Mouse (Mus musculus) forebrain, postnatal 0 days (tissue): ENCODE data around the gene Kank4. TPM values are rescaled to one million over a fixed set of nuclear protein-coding genes. Genes with fewer than 3 reads are reported as not detected.
A peak's percentile ranks its signal among the peaks of the same experiment; 100 is the strongest.
"Not testable (repeated sequence)": the region's sequence is repeated elsewhere in the genome, so short reads cannot be mapped to it uniquely, and the experiment has no call there.

ENCODE experiments used
- ATAC-seq: fragments of 200-750 bp; cut with Nextera tagmentation; 2 replicates; pipeline ENCODE4 v1.8.0; 2017; ENCODE audit warnings: mild to moderate bottlenecking, moderate library complexity
- DNase-seq: peaks from one replicate; pipeline ENCODE4 v3.0.0-alpha.2; 2015
- H3K27ac ChIP-seq: fragments of 300-500 bp; sonication (generic); 2 replicates; pipeline ENCODE4 v1.5.1; 2014; ENCODE audit warnings: low read depth, mild to moderate bottlenecking, antibody characterized with exemption, low read length, moderate library complexity, mixed read lengths
- H3K27me3 ChIP-seq: fragments of 300-500 bp; sonication (generic); 2 replicates; pipeline ENCODE4 v1.6.1; 2014; ENCODE audit warnings: mild to moderate bottlenecking, low read length, mixed read lengths; ENCODE audit not compliant: insufficient read depth
- H3K36me3 ChIP-seq: fragments of 300-500 bp; sonication (generic); 2 replicates; pipeline ENCODE4 v1.6.1; 2014; ENCODE audit warnings: mild to moderate bottlenecking, moderate library complexity; ENCODE audit not compliant: insufficient read depth
- H3K4me1 ChIP-seq: fragments of 300-500 bp; sonication (generic); 2 replicates; pipeline ENCODE4 v1.6.1; 2014; ENCODE audit warnings: antibody characterized with exemption; ENCODE audit not compliant: insufficient read depth
- H3K4me2 ChIP-seq: fragments of 300-500 bp; sonication (generic); 2 replicates; pipeline ENCODE4 v1.6.1; 2014; ENCODE audit warnings: low read depth, mild to moderate bottlenecking, moderate library complexity
- H3K4me3 ChIP-seq: fragments of 300-500 bp; sonication (generic); 2 replicates; pipeline ENCODE4 v1.5.1; 2014; ENCODE audit warnings: low read depth, low read length, mixed read lengths
- H3K9ac ChIP-seq: fragments of 300-500 bp; sonication (generic); 2 replicates; pipeline ENCODE4 v1.6.1; 2014; ENCODE audit warnings: mild to moderate bottlenecking
- H3K9me3 ChIP-seq: fragments of 300-500 bp; sonication (generic); 2 replicates; pipeline ENCODE4 v1.6.1; 2016; ENCODE audit warnings: low read length
- CTCF ChIP-seq: sonication (generic); IDR thresholded peaks from 2 replicates; pipeline ENCODE4 v1.5.1; 2016; ENCODE audit warnings: antibody characterized with exemption, control low read depth, low read depth
- WGBS: fragments of 180-500 bp; shearing (Covaris S2); extraction: QIAGEN DNeasy Blood & Tissue Kit; methylation state at CpG from one replicate; pipeline ENCODE4 v1.1.7; 2014; 5-methylcytosine and 5-hydroxymethylcytosine counted together
- polyA plus RNA-seq: library from polyadenylated mRNA; unstranded; fragments of >200 nt; fragmentation: Nextera tagmentation; extraction: Ambion mirVana; gene quantifications from 2 replicates; pipeline ENCODE4 v1.2.1, GENCODE M21; 2015
- total RNA-seq: library from RNA; depleted of rRNA; stranded (reverse); fragments of >200 nt; gene quantifications from 2 replicates; pipeline ENCODE4 v1.2.3, GENCODE M21; 2014

Kank4 gene
- total and polyA plus RNA-seq, 2 experiments from 2014 or later, result 0.17 to 1.9 TPM

GRCm38 (mm10) chr4:98843906-98844597 lies 26.7 kb upstream of the Kank4 start:
- WGBS, result 88% methylated on average over 7 of the region's 7 CpGs

DNA sequence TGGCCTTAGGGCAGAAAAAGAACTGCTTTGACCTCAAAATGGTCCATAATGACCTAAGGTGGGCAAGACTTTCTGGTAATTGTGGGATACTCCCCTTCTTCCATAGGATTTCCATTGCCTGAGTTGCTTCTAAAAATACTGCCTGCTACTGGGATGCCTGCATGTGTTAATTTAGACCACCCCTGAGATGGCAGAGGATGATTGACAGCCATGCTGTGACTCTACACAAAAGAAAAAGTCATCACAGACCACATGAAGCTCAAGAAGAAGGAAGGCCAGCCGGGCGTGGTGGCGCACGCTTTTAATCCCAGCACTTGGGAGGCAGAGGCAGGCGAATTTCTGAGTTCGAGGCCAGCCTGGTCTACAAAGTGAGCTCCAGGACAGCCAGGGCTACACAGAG lies 23.9 kb upstream of the Kank4 start:
- H3K27ac ChIP-seq, H3K9ac ChIP-seq, H3K4me1 ChIP-seq, H3K36me3 ChIP-seq, H3K27me3 ChIP-seq, ATAC-seq, H3K9me3 ChIP-seq, H3K4me3 ChIP-seq, DNase-seq, H3K4me2 ChIP-seq: not testable (repeated sequence)
- 82% methylated on average over 6 of the region's 6 CpGs for WGBS

More at GRCm38 (mm10) chr4:98843906-98844597, 26.7 kb upstream of the Kank4 start:
- Histone ChIP-seq H3K9ac (no peak overlapping the region), H3K4me2 (no peak overlapping the region), H3K4me3 (no peak overlapping the region), H3K4me1 (no peaks in the 10 kb centered on the region), H3K27ac (no peak overlapping the region), H3K27me3 (no peaks in the 10 kb centered on the region), H3K9me3 (no peaks in the 10 kb centered on the region), H3K36me3 (no peaks in the 10 kb centered on the region)
- TF ChIP-seq CTCF, result no peak
- DNase-seq, result no peak
- ATAC-seq, result no peak

GRCm38 (mm10) chr4:98840526-98840925 lies 23.2 kb upstream of the Kank4 start:
- no peaks in the 10 kb centered on the region for H3K4me1 ChIP-seq
- no peak overlapping the region for H3K9ac ChIP-seq
- DNase-seq (no peak), ATAC-seq (peak; percentile 34; the same call in 1 of the 2 replicates)
- WGBS, result 13% methylated on average over 6 of the region's 6 CpGs
- H3K27me3 ChIP-seq, result no peaks in the 10 kb centered on the region
- H3K4me3 ChIP-seq, result no peak overlapping the region
- no peaks in the 10 kb centered on the region for H3K9me3 ChIP-seq
- no peaks in the 10 kb centered on the region for H3K36me3 ChIP-seq
- no peak overlapping the region for H3K27ac ChIP-seq
- no peak for TF ChIP-seq CTCF
- H3K4me2 ChIP-seq, result no peak overlapping the region

DNA sequence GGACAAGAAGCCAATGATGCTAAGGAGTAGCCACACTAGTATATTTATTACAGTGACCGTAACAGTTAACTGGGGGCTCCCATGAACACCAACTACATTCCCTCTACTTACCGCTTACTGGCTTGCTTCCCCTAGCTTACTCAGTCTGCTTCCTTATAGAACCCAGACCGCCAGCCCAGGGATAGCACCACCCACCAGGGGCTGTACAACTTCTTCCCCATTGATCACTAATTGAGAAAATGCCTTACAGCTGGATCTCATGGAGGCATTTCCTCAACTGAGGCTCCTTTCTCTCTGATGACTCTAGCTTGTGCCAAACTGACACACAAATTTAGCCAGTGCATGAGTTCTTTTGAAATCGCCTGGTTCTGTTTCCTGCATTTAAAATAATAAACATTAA lies 21.6 kb upstream of the Kank4 start:
- ATAC-seq, result no peak
- Histone ChIP-seq H3K27ac (no peak overlapping the region), H3K4me3 (no peak overlapping the region), H3K9ac (no peak overlapping the region), H3K27me3 (no peaks in the 10 kb centered on the region), H3K9me3 (no peaks in the 10 kb centered on the region), H3K4me1 (no peaks in the 10 kb centered on the region), H3K4me2 (no peak overlapping the region), H3K36me3 (no peaks in the 10 kb centered on the region)
- DNase-seq, result no peak
- WGBS, result 87% methylated on average over 4 of the region's 4 CpGs
- no peak for TF ChIP-seq CTCF

- H3K27me3 ChIP-seq, result no peaks in the 10 kb centered on the region
- no peak overlapping the region for H3K4me3 ChIP-seq
- H3K4me2 ChIP-seq, result no peak overlapping the region
- H3K9me3 ChIP-seq, result no peaks in the 10 kb centered on the region
- no peak overlapping the region for H3K27ac ChIP-seq
- ATAC-seq (no peak), DNase-seq (no peak)
- no peak overlapping the region for H3K9ac ChIP-seq
- TF ChIP-seq CTCF, result no peak
- no peaks in the 10 kb centered on the region for H3K36me3 ChIP-seq
- WGBS, result 95% methylated on average over 16 of the region's 16 CpGs
- no peaks in the 10 kb centered on the region for H3K4me1 ChIP-seq
These were observed 20.6 kb upstream of the Kank4 start for GRCm38 (mm10) chr4:98837715-98838505.

DNA sequence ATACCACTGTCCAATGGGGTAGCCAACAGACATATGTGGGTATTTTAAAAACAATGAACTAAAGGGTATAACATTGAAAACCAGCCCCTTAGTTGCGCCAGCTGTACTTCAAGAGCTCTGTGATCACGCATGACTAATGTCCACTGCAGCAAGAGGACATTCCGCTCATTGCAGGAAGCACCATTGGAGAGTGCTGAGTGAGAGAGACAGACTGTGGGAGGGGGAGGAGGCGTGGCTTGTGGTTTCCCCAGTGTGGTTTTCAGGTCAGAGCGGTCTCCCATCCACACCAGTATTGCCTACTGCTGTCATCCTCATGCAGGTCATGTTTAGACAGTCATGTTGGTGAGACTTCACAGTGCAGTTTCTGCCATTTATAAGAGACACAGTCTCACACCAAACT lies 19.2 kb upstream of the Kank4 start:
- no peaks in the 10 kb centered on the region for H3K9me3 ChIP-seq
- no peaks in the 10 kb centered on the region for H3K36me3 ChIP-seq
- no peak overlapping the region for H3K9ac ChIP-seq
- H3K27ac ChIP-seq, result no peak overlapping the region
- DNase-seq, result no peak
- no peak overlapping the region for H3K4me3 ChIP-seq
- TF ChIP-seq CTCF, result no peak
- no peak for ATAC-seq
- no peak overlapping the region for H3K4me2 ChIP-seq
- H3K27me3 ChIP-seq, result no peaks in the 10 kb centered on the region
- 65% methylated on average over 5 of the region's 5 CpGs for WGBS
- no peaks in the 10 kb centered on the region for H3K4me1 ChIP-seq

DNA sequence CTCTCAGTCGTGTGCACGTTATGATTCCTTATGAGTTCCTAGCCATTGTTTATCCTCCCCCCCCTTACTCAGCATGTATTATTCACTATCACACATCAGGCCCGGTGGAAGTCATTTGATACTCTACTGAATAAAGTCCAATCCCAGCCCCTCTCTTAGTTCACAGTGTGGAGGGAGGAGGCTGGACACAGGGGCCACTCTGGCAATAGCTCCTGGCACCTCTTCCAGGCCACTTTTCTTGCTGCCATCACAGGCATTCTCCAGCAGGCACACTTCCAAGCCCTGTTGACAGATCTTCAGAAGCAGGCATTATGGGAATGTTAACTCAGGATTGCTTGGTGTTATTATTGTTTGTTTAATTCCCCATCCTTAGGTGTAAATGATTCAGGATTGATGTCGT lies 17.4 kb upstream of the Kank4 start:
- H3K36me3 ChIP-seq, result no peaks in the 10 kb centered on the region
- H3K4me3 ChIP-seq, result no peak overlapping the region
- WGBS, result 46% methylated on average over 4 of the region's 4 CpGs
- H3K4me1 ChIP-seq, result no peaks in the 10 kb centered on the region
- H3K27me3 ChIP-seq, result no peaks in the 10 kb centered on the region
- no peak overlapping the region for H3K27ac ChIP-seq
- H3K9ac ChIP-seq, result no peak overlapping the region
- DNase-seq (no peak), ATAC-seq (no peak)
- H3K9me3 ChIP-seq, result no peaks in the 10 kb centered on the region
- TF ChIP-seq CTCF, result no peak
- H3K4me2 ChIP-seq, result no peak overlapping the region
